Mouse (Mus musculus) testis, adult 2 months (tissue): ENCODE data around the gene Rap1gap.

ENCODE experiments used
- CTCF ChIP-seq: fragments of 200-500 bp; IDR thresholded peaks from 2 replicates; pipeline ENCODE4 v1.5.1; 2012; ENCODE audit warnings: low read depth, mild to moderate bottlenecking, inconsistent platforms, low read length, moderate library complexity; ENCODE audit not compliant: control insufficient read depth, insufficient read depth, insufficient replicate concordance
- POLR2A ChIP-seq: fragments of 200-500 bp; IDR thresholded peaks from 2 replicates; pipeline ENCODE4 v1.6.1; 2012; ENCODE audit warnings: low read depth, mild to moderate bottlenecking, inconsistent platforms, low read length, moderate library complexity; ENCODE audit not compliant: control insufficient read depth

DNA sequence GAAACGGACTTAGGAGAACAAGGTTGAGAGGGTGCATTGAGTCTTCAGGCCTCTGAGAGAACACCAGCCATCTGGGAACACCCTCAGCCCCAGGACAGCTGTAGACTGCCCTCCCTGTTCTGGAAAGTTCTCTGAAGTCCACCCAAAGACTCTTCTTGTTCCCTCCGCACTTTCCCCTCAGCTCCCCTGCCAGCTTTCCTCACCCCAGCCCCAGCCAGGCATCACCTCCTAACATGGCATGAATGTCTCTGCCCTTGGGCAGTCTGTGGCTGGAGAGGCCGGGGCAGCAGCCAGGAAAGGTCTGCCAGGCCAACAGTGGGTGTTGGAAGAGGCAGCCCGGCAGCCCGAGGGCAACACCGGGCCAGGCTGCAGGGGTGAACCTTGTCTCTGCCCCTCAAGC is 104.3 kb downstream of the Rap1gap start:
- TF ChIP-seq CTCF (no peak), POLR2A (no peak)
